Mouse (Mus musculus): ENCODE results near the gene Nnmt. TPM values are rescaled to one million over a fixed set of nuclear protein-coding genes. Genes with fewer than 3 reads are reported as not detected.

Gene Nnmt
- polyA plus RNA-seq, 2 experiments: 2.9 to 13.4 TPM

DNA sequence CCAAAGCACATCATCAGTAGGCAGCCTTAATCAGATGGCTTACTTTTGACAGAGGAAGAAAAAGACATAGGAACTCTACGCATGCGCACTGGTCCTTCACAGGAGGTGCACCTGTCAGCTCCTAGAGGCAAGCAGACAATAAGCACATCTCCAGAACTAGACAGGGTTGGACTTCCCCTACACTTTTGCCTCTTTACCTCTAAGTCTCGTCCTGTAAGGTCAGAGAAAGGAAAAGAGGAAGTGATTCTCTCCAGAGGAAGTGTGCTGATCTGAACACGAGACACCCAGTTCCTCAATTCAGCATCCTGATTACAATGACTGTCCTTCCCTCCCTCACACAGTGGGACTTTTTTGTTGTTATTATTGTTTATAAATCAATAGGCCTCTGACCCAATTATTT is 46.3 kb downstream of the Nnmt start:
- H3K4me1 ChIP-seq (ENCODE audit: control insufficient read depth, insufficient read depth, low read length): no peaks in the 10 kb centered on the region
- H3K9me3 ChIP-seq (ENCODE audit: control insufficient read depth, low read length): no peaks in the 10 kb centered on the region
- ATAC-seq (ENCODE audit: low FRiP score, low read depth) (no peak), DNase-seq (ENCODE audit: low spot score) (no peak)
- H3K27me3 ChIP-seq (ENCODE audit: control insufficient read depth, insufficient read depth, low read length): no peaks in the 10 kb centered on the region
- no peaks in the 10 kb centered on the region for H3K36me3 ChIP-seq (ENCODE audit: control insufficient read depth, insufficient read depth, low read length)
- 75% methylated on average over 4 of the region's 4 CpGs for WGBS
- no peak for TF ChIP-seq POLR2A (IDR thresholded peaks at IDR 0.05; ENCODE audit: borderline replicate concordance, extremely low read depth, insufficient read depth, insufficient read length)
- no peak overlapping the region for H3K9ac ChIP-seq (ENCODE audit: low read depth, low read length, severe bottlenecking)
- no peak overlapping the region for H3K4me2 ChIP-seq (replicated peaks; ENCODE audit: low read depth, low read length, severe bottlenecking)
- no peak overlapping the region for H3K4me3 ChIP-seq (replicated peaks; ENCODE audit: low read length)
- no peak overlapping the region for H3K27ac ChIP-seq (replicated peaks; ENCODE audit: low read depth, low read length)

DNA sequence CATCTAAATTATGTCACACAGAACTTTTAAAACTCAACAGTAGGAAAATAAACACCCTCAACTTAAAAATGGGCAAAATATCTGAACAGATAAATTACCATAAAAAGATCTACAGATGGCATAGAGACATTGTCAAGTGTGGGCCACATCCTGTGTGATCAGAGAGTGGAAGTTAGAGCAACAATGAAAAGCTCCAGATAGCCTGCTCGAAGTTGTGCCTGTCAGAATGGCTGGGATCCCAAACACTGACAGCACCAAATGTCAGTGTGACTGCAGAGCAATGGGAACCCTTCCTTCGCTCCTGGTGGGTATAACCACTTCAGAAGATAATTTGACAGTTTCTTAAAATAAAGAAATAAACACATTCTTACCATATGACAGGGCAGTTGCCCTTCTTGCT is 55.9 kb downstream of the Nnmt start:
- WGBS: 79% methylated on average over 2 of the region's 2 CpGs

DNA sequence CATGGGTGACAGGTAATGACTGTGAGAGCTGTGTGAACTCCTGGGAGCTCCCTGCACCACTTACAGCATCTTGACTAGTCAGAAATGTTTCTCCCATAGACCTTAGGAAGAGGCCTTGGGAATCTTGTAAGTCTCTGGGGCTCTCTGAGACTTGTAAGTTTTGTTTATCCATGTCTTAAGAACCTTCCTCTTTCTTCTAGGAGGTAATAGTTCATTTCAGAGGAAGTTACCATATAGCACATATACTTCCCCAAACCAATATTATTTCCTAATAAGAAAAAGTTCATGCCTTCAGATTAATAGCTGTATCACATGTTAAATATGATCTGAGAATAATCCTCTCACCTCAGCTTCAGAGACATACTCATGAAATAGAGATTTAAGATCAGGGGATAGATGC is 57.7 kb downstream of the Nnmt start:
- no peak overlapping the region for H3K4me2 ChIP-seq (replicated peaks; ENCODE audit: low read depth, low read length, severe bottlenecking)
- peaks cover under 1% of the 10 kb centered on the region; the same call in 1 of the 2 replicates for H3K9me3 ChIP-seq (ENCODE audit: control insufficient read depth, low read length)
- DNase-seq (ENCODE audit: low spot score) (no peak), ATAC-seq (ENCODE audit: low FRiP score, low read depth) (no peak)
- no peaks in the 10 kb centered on the region for H3K4me1 ChIP-seq (ENCODE audit: control insufficient read depth, insufficient read depth, low read length)
- no peak overlapping the region for H3K9ac ChIP-seq (ENCODE audit: low read depth, low read length, severe bottlenecking)
- TF ChIP-seq POLR2A (IDR thresholded peaks at IDR 0.05; ENCODE audit: borderline replicate concordance, extremely low read depth, insufficient read depth, insufficient read length): no peak
- H3K27ac ChIP-seq (replicated peaks; ENCODE audit: low read depth, low read length): no peak overlapping the region
- H3K36me3 ChIP-seq (ENCODE audit: control insufficient read depth, insufficient read depth, low read length): no peaks in the 10 kb centered on the region
- no peak overlapping the region for H3K4me3 ChIP-seq (replicated peaks; ENCODE audit: low read length)
- no peaks in the 10 kb centered on the region for H3K27me3 ChIP-seq (ENCODE audit: control insufficient read depth, insufficient read depth, low read length)

More for the DNA sequence above, 55.9 kb downstream of the Nnmt start:
- Histone ChIP-seq H3K4me1 (ENCODE audit: control insufficient read depth, insufficient read depth, low read length) (no peaks in the 10 kb centered on the region), H3K27me3 (ENCODE audit: control insufficient read depth, insufficient read depth, low read length) (no peaks in the 10 kb centered on the region), H3K4me3 (replicated peaks; ENCODE audit: low read length) (no peak overlapping the region), H3K27ac (replicated peaks; ENCODE audit: low read depth, low read length) (no peak overlapping the region), H3K4me2 (replicated peaks; ENCODE audit: low read depth, low read length, severe bottlenecking) (no peak overlapping the region), H3K36me3 (ENCODE audit: control insufficient read depth, insufficient read depth, low read length) (no peaks in the 10 kb centered on the region), H3K9ac (ENCODE audit: low read depth, low read length, severe bottlenecking) (no peak overlapping the region), H3K9me3 (ENCODE audit: control insufficient read depth, low read length) (no peaks in the 10 kb centered on the region)
- no peak for TF ChIP-seq POLR2A (IDR thresholded peaks at IDR 0.05; ENCODE audit: borderline replicate concordance, extremely low read depth, insufficient read depth, insufficient read length)
- DNase-seq (ENCODE audit: low spot score) (no peak), ATAC-seq (ENCODE audit: low FRiP score, low read depth) (no peak)

Other genes starting within 250 kb of the Nnmt start
- gene Rexo2, start 124.5 kb downstream of the Nnmt start, polyA plus RNA-seq (2012; rRNA removed): 105 and 119 TPM in 2 replicates
- 101 and 111 TPM in 2 replicates for gene Rexo2, start 124.5 kb downstream of the Nnmt start, polyA plus RNA-seq (2014; fragmentation: Nextera tagmentation; extraction: Ambion mirVana)
- gene Rbm7, start 109.9 kb downstream of the Nnmt start, polyA plus RNA-seq (2012; rRNA removed): 51.5 and 54.7 TPM in 2 replicates
- 115 and 122 TPM in 2 replicates for gene Rbm7, start 109.9 kb downstream of the Nnmt start, polyA plus RNA-seq (2014; fragmentation: Nextera tagmentation; extraction: Ambion mirVana)
- 21.6 and 34.3 TPM in 2 replicates for gene Gm5617, start 109.7 kb downstream of the Nnmt start, polyA plus RNA-seq (2012; rRNA removed)
- gene Gm5617, start 109.7 kb downstream of the Nnmt start, polyA plus RNA-seq (2014; fragmentation: Nextera tagmentation; extraction: Ambion mirVana): 39.5 and 39.8 TPM in 2 replicates
- gene Zbtb16, start 231.1 kb upstream of the Nnmt start, polyA plus RNA-seq (2012; rRNA removed): 0.60 and 0.91 TPM in 2 replicates
- gene Zbtb16, start 231.1 kb upstream of the Nnmt start, polyA plus RNA-seq (2014; fragmentation: Nextera tagmentation; extraction: Ambion mirVana): 1.3 and 1.9 TPM in 2 replicates